Mouse (Mus musculus): ENCODE results near the gene Gtsf1.

- TF ChIP-seq POLR2A (IDR thresholded peaks at IDR 0.05; ENCODE audit: control insufficient read depth, extremely low read depth, insufficient read depth, low read length, poor library complexity), result no peak
- no peak for TF ChIP-seq CTCF (IDR thresholded peaks at IDR 0.05; ENCODE audit: borderline replicate concordance, control insufficient read depth, extremely low read depth, insufficient read depth, low read length, poor library complexity)
These were observed 41.6 kb downstream of the Gtsf1 start for GRCm38 (mm10) chr15:103388556-103389145.

Measured in thymus, adult 2 months (tissue).